Mouse (Mus musculus) brain, embryonic 14.5 days (tissue): ENCODE results near the gene Rnf157.

ENCODE experiments used
- CTCF ChIP-seq: fragments of 200-500 bp; IDR thresholded peaks from 2 replicates; pipeline ENCODE4 v1.5.1; 2012; ENCODE audit warnings: inconsistent platforms, mild to moderate bottlenecking, moderate library complexity, borderline replicate concordance; ENCODE audit not compliant: insufficient read depth, insufficient read length; ENCODE audit errors: extremely low read depth
- POLR2A ChIP-seq: fragments of 200-500 bp; IDR thresholded peaks from 2 replicates; pipeline ENCODE4 v1.6.1; 2012; ENCODE audit warnings: mild to moderate bottlenecking, inconsistent platforms, borderline replicate concordance; ENCODE audit not compliant: poor library complexity, insufficient read depth, insufficient read length, severe bottlenecking; ENCODE audit errors: extremely low read depth

GRCm38 (mm10) chr11:116335244-116336036, 77.4 kb downstream of the Rnf157 start, which contains the start of gene Foxj1:
- TF ChIP-seq CTCF, result peak; percentile 45; the same call in 1 of the 2 replicates
- TF ChIP-seq POLR2A, result no peak
